8 mouse cellular contexts compared by ENCODE assay signal in genomic region chr8:47241421-47242078, GRCm38 (mm10).
A peak's percentile ranks its signal among the peaks of the same experiment; 100 is the strongest.
DNase-seq lines count a peak whose midpoint lies in the region; ATAC-seq lines count a peak whose summit lies in the region.

No protein-coding gene starts in this region.

- WGBS in neural tube, embryonic 11.5 days = 58% methylated on average over 13 of the region's 13 CpGs
- WGBS in limb, embryonic 15.5 days = 76% methylated on average over 13 of the region's 13 CpGs

- no peak for ATAC-seq in neural tube, embryonic 11.5 days (ENCODE audit: insufficient read depth, low FRiP score, low TSS enrichment)
- ATAC-seq in limb, embryonic 15.5 days (ENCODE audit: insufficient number of reproducible peaks, low FRiP score, low TSS enrichment, low read depth) = no peak
- no peak for ATAC-seq in erythroblast, adult 5-6 weeks (replicated peaks; ENCODE audit: low FRiP score, poor library complexity, severe bottlenecking)

- H3K4me3 ChIP-seq in neural tube, embryonic 11.5 days (ENCODE audit: low read depth, low read length) = peak overlapping the region; percentile 18; the same call in 1 of the 2 replicates
- no peak overlapping the region for H3K4me3 ChIP-seq in limb, embryonic 15.5 days

- peaks cover 38% of the 10 kb centered on the region for H3K4me1 ChIP-seq in neural tube, embryonic 11.5 days (ENCODE audit: control insufficient read depth, insufficient read depth, low read length)
- H3K4me1 ChIP-seq in limb, embryonic 15.5 days = peaks cover 19% of the 10 kb centered on the region

- H3K9ac ChIP-seq in neural tube, embryonic 11.5 days (ENCODE audit: low read length) = peak overlapping the region; percentile 48
- H3K9ac ChIP-seq in limb, embryonic 15.5 days = no peak overlapping the region

- no peaks in the 10 kb centered on the region for H3K27me3 ChIP-seq in neural tube, embryonic 11.5 days (ENCODE audit: control insufficient read depth, insufficient read depth, low read length)
- no peaks in the 10 kb centered on the region for H3K27me3 ChIP-seq in limb, embryonic 15.5 days

- H3K27ac ChIP-seq in neural tube, embryonic 11.5 days (ENCODE audit: low read depth, low read length) = peak overlapping the region; percentile 80
- 0 out of 2 replicates have a peak overlapping the region, but pooled peaks have one; percentile 54 for H3K27ac ChIP-seq in limb, embryonic 15.5 days

- H3K9me3 ChIP-seq in neural tube, embryonic 11.5 days (ENCODE audit: control insufficient read depth, low read length) = no peaks in the 10 kb centered on the region
- no peaks in the 10 kb centered on the region for H3K9me3 ChIP-seq in limb, embryonic 15.5 days

- peak overlapping the region; percentile 43 for H3K4me2 ChIP-seq in neural tube, embryonic 11.5 days (ENCODE audit: low read depth)
- 0 out of 2 replicates have a peak overlapping the region, but pooled peaks have one; percentile 52 for H3K4me2 ChIP-seq in limb, embryonic 15.5 days

- DNase-seq in cerebellum, postnatal 10 days = peak; percentile 36 to 44
- no peak for DNase-seq in cerebellum, adult 11-12 months
- DNase-seq in neural tube, embryonic 11.5 days (ENCODE audit: low spot score) = no peak
- DNase-seq in neural tube, embryonic 10.5 days (ENCODE audit: extremely low spot score, low spot score) = no peak
- DNase-seq in spleen, postnatal 4 days (ENCODE audit: low spot score in 2 of 2) = no peak
- no peak for DNase-seq in thymus, adult 18-20 months

- no peaks in the 10 kb centered on the region for H3K36me3 ChIP-seq in neural tube, embryonic 11.5 days (ENCODE audit: control insufficient read depth, insufficient read depth, low read length)
- no peaks in the 10 kb centered on the region for H3K36me3 ChIP-seq in limb, embryonic 15.5 days

Comparison
In these comparisons a context has a peak if more than half of its experiments do, and no peak if none do; other contexts are left out.
1. DNase-seq: peak in cerebellum, postnatal 10 days (2 of 2); none in cerebellum, adult 11-12 months (single experiment), neural tube, embryonic 11.5 days (single experiment), neural tube, embryonic 10.5 days (single experiment), spleen, postnatal 4 days (0 of 2) and thymus, adult 18-20 months (0 of 2).